Mouse (Mus musculus) erythroblast, embryonic 14.5 days (primary cell): Measurements from ENCODE around the gene Uspl1.

Experiments
- GATA1 ChIP-seq: IDR thresholded peaks from 2 replicates; pipeline ENCODE4 v1.6.1; 2012; ENCODE audit warnings: low read length, inconsistent platforms, mixed read lengths
- TAL1 ChIP-seq: IDR thresholded peaks from 3 replicates; pipeline ENCODE4 v1.6.1; 2012; ENCODE audit warnings: low read length, inconsistent platforms, mixed read lengths

GRCm38 (mm10) chr5:149170841-149171588 is 13.1 kb upstream of the Uspl1 start:
- no peak for TF ChIP-seq TAL1
- no peak for TF ChIP-seq GATA1
